Mouse (Mus musculus) heart, postnatal 0 days (tissue): ENCODE data around the gene Sh3rf1. TPM values are rescaled to one million over a fixed set of nuclear protein-coding genes. Genes with fewer than 3 reads are reported as not detected.
A peak's percentile ranks its signal among the peaks of the same experiment; 100 is the strongest.

Source experiments
- ATAC-seq: fragments of 200-750 bp; cut with Nextera tagmentation; 2 replicates; pipeline ENCODE4 v1.8.0; 2017; ENCODE audit warnings: low read depth, moderate number of reproducible peaks, moderate library complexity; ENCODE audit not compliant: insufficient read depth
- DNase-seq: peaks from one replicate; pipeline ENCODE4 v3.0.0-alpha.2; 2016; ENCODE audit warnings: low spot score
- H3K27ac ChIP-seq: fragments of 300-500 bp; sonication (generic); 2 replicates; pipeline ENCODE4 v1.5.1; 2014; ENCODE audit warnings: low read depth, mild to moderate bottlenecking
- H3K27me3 ChIP-seq: fragments of 300-500 bp; sonication (generic); 2 replicates; pipeline ENCODE4 v1.6.1; 2014; ENCODE audit warnings: low read length, mixed read lengths; ENCODE audit not compliant: control insufficient read depth, insufficient read depth
- H3K36me3 ChIP-seq: fragments of 300-500 bp; sonication (generic); replicated peaks from 2 replicates; pipeline ENCODE4 v1.6.1; 2014; ENCODE audit warnings: low read length, mixed read lengths; ENCODE audit not compliant: control insufficient read depth, insufficient read depth
- H3K4me1 ChIP-seq: fragments of 300-500 bp; sonication (generic); 2 replicates; pipeline ENCODE4 v1.6.1; 2014; ENCODE audit warnings: antibody characterized with exemption; ENCODE audit not compliant: control insufficient read depth, insufficient read depth
- H3K4me2 ChIP-seq: fragments of 300-500 bp; sonication (generic); 2 replicates; pipeline ENCODE4 v1.6.1; 2014; ENCODE audit warnings: low read depth, mild to moderate bottlenecking, low read length, moderate library complexity
- H3K4me3 ChIP-seq: fragments of 300-500 bp; sonication (generic); 2 replicates; pipeline ENCODE4 v1.5.1; 2014; ENCODE audit warnings: low read depth, low read length
- H3K9ac ChIP-seq: fragments of 300-500 bp; sonication (generic); replicated peaks from 2 replicates; pipeline ENCODE4 v1.6.1; 2014; ENCODE audit warnings: low read depth, low read length, mixed read lengths
- H3K9me3 ChIP-seq: fragments of 300-500 bp; sonication (generic); replicated peaks from 2 replicates; pipeline ENCODE4 v1.6.1; 2016; ENCODE audit warnings: low read length; ENCODE audit not compliant: control insufficient read depth
- CTCF ChIP-seq: IDR thresholded peaks from 2 replicates; pipeline ENCODE4 v1.5.1; 2016; ENCODE audit warnings: antibody characterized with exemption, control low read depth, low read depth
- EP300 ChIP-seq: IDR thresholded peaks from 2 replicates; pipeline ENCODE4 v1.6.1; 2016; ENCODE audit warnings: antibody characterized with exemption, low read depth
- WGBS: fragments of 180-500 bp; shearing (Covaris S2); extraction: QIAGEN DNeasy Blood & Tissue Kit; methylation state at CpG from one replicate; pipeline ENCODE4 v1.1.7; 2014; 5-methylcytosine and 5-hydroxymethylcytosine counted together
- polyA plus RNA-seq: library from polyadenylated mRNA; unstranded; fragments of >200 nt; fragmentation: Nextera tagmentation; extraction: Ambion mirVana; gene quantifications from 2 replicates; pipeline ENCODE4 v1.2.1, GENCODE M21; 2015
- total RNA-seq: library from RNA; depleted of rRNA; stranded (reverse); fragments of >200 nt; gene quantifications from 2 replicates; pipeline ENCODE4 v1.2.3, GENCODE M21; 2014; ENCODE audit warnings: low replicate concordance

The Sh3rf1 gene
- total and polyA plus RNA-seq, 2 experiments from 2014 or later = 2.4 to 8.9 TPM

GRCm38 (mm10) chr8:61181592-61181991 is 42.1 kb upstream of the Sh3rf1 start:
- Histone ChIP-seq H3K9ac (no peak overlapping the region), H3K27me3 (no peaks in the 10 kb centered on the region), H3K4me2 (no peak overlapping the region), H3K4me1 (no peaks in the 10 kb centered on the region), H3K4me3 (no peak overlapping the region), H3K27ac (no peak overlapping the region), H3K36me3 (no peaks in the 10 kb centered on the region), H3K9me3 (no peaks in the 10 kb centered on the region)
- WGBS = 61% methylated on average over 2 of the region's 2 CpGs
- DNase-seq = no peak
- no peak for TF ChIP-seq EP300
- TF ChIP-seq CTCF = no peak
- ATAC-seq = no peak

- DNase-seq = no peak
- no peaks in the 10 kb centered on the region for H3K36me3 ChIP-seq
- WGBS = 49% methylated on average over 4 of the region's 4 CpGs
- H3K9ac ChIP-seq = no peak overlapping the region
- no peak for TF ChIP-seq CTCF
- no peak for TF ChIP-seq EP300
- H3K9me3 ChIP-seq = no peaks in the 10 kb centered on the region
- no peak overlapping the region for H3K27ac ChIP-seq
- H3K4me1 ChIP-seq = no peaks in the 10 kb centered on the region
- H3K4me2 ChIP-seq = no peak overlapping the region
- no peaks in the 10 kb centered on the region for H3K27me3 ChIP-seq
- no peak overlapping the region for H3K4me3 ChIP-seq
- ATAC-seq = no peak
These were observed 41.7 kb upstream of the Sh3rf1 start for GRCm38 (mm10) chr8:61182020-61182419.

- WGBS = 54% methylated on average over 5 of the region's 5 CpGs
- Histone ChIP-seq H3K9me3 (no peaks in the 10 kb centered on the region), H3K36me3 (no peaks in the 10 kb centered on the region), H3K4me2 (no peak overlapping the region), H3K9ac (no peak overlapping the region), H3K4me1 (no peaks in the 10 kb centered on the region), H3K4me3 (no peak overlapping the region), H3K27me3 (no peaks in the 10 kb centered on the region), H3K27ac (0 out of 2 replicates have a peak overlapping the region, but pooled peaks have one; percentile 34)
- DNase-seq (no peak), ATAC-seq (no peak)
- TF ChIP-seq CTCF (no peak), EP300 (no peak)
These were observed 38.1 kb upstream of the Sh3rf1 start for GRCm38 (mm10) chr8:61185274-61186198.

- H3K4me2 ChIP-seq = no peak overlapping the region
- TF ChIP-seq CTCF = no peak
- TF ChIP-seq EP300 = no peak
- no peak overlapping the region for H3K27ac ChIP-seq
- no peaks in the 10 kb centered on the region for H3K27me3 ChIP-seq
- no peaks in the 10 kb centered on the region for H3K36me3 ChIP-seq
- no peak for ATAC-seq
- H3K9ac ChIP-seq = no peak overlapping the region
- no peak overlapping the region for H3K4me3 ChIP-seq
- no peak for DNase-seq
- H3K9me3 ChIP-seq = no peaks in the 10 kb centered on the region
- no peaks in the 10 kb centered on the region for H3K4me1 ChIP-seq
- 71% methylated on average over 5 of the region's 5 CpGs for WGBS
These were observed 29.3 kb upstream of the Sh3rf1 start for GRCm38 (mm10) chr8:61194306-61194925.

GRCm38 (mm10) chr8:61200254-61200887 is 23.3 kb upstream of the Sh3rf1 start:
- no peak overlapping the region for H3K27ac ChIP-seq
- 26% methylated on average over 6 of the region's 6 CpGs for WGBS

More at GRCm38 (mm10) chr8:61200254-61200887, 23.3 kb upstream of the Sh3rf1 start:
- ATAC-seq (no peak), DNase-seq (no peak)
- no peaks in the 10 kb centered on the region for H3K27me3 ChIP-seq
- H3K9ac ChIP-seq = no peak overlapping the region
- TF ChIP-seq EP300 (no peak), CTCF (no peak)
- no peaks in the 10 kb centered on the region for H3K4me1 ChIP-seq
- no peak overlapping the region for H3K4me3 ChIP-seq
- no peaks in the 10 kb centered on the region for H3K36me3 ChIP-seq
- no peaks in the 10 kb centered on the region for H3K9me3 ChIP-seq
- no peak overlapping the region for H3K4me2 ChIP-seq
